In the genomic region with DNA sequence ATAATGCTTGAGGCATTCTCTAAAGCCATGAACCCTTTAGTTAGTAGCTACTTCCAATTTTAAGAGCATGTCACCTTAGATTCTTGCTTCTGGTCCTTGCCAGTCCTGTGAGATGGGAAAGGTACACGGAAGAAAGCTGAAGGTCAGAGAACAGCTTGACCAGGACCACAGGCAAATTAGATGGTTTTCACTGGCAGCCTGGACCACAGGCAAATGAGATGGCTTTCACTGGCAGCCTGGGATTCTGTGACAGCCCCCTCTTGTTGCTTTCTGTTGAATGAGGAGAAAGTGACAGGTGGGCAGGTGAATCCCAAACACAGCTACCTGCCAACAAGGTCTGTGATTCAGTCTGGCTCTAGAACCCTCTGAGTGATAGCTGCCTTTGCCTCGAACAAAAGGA, we compare ENCODE assay signal across 17 mouse cellular contexts.
"Had no signal": no experiment of that assay in that cellular context is flagged by ENCODE, and none has a peak within 500 bp of the region (broad histone marks: within the 10 kb centered on the region; RNA-seq: fewer than 3 reads in every experiment).

No protein-coding gene starts in this region.

- H3K4me1 ChIP-seq: midbrain, embryonic 12.5 days; neural tube, embryonic 13.5 days; neural tube, embryonic 15.5 days had no signal

- H3K36me3 ChIP-seq: midbrain, embryonic 10.5 days; midbrain, embryonic 12.5 days; neural tube, embryonic 13.5 days; neural tube, embryonic 15.5 days had no signal

- H3K27me3 ChIP-seq: midbrain, embryonic 12.5 days; neural tube, embryonic 13.5 days; neural tube, embryonic 15.5 days had no signal

- H3K27ac ChIP-seq: midbrain, embryonic 10.5 days; midbrain, embryonic 12.5 days; neural tube, embryonic 13.5 days; neural tube, embryonic 15.5 days had no signal

- ATAC-seq: midbrain, embryonic 16.5 days had no signal

- H3K9me3 ChIP-seq: midbrain, embryonic 10.5 days; midbrain, embryonic 12.5 days; neural tube, embryonic 13.5 days; neural tube, embryonic 15.5 days had no signal

- H3K9ac ChIP-seq: lung, embryonic 14.5 days; midbrain, embryonic 12.5 days; neural tube, embryonic 13.5 days; neural tube, embryonic 15.5 days had no signal

- H3K4me3 ChIP-seq: midbrain, embryonic 10.5 days; midbrain, embryonic 12.5 days; myocyte; neural tube, embryonic 13.5 days; neural tube, embryonic 15.5 days had no signal

- H3K4me2 ChIP-seq: lung, embryonic 14.5 days; midbrain, embryonic 12.5 days; neural tube, embryonic 13.5 days; neural tube, embryonic 15.5 days had no signal

- DNase-seq: lung, adult 18-20 months; lung, postnatal 4 days; midbrain, embryonic 14.5 days; right cerebral cortex, adult 18-20 months; right cerebral cortex, postnatal 25 days; right cerebral cortex, postnatal 4 days; spleen, adult 18-20 months; thymus, adult 18-20 months; thymus, postnatal 14 days; thymus, postnatal 36 days had no signal
